Mouse (Mus musculus) retina, postnatal 7 days (tissue): ENCODE results near the gene Mpped1.

Experiments
- DNase-seq: peaks from one replicate; pipeline ENCODE4 v3.0.0-alpha.2; 2012; ENCODE audit warnings: low read depth, low spot score

Mpped1 gene

GRCm38 (mm10) chr15:83789046-83789445 lies 9.8 kb downstream of the Mpped1 start:
- no peak for DNase-seq

- no peak for DNase-seq
Measured at GRCm38 (mm10) chr15:83796924-83797323, 17.7 kb downstream of the Mpped1 start.

- DNase-seq, result no peak
Measured at GRCm38 (mm10) chr15:83798964-83799363, 19.7 kb downstream of the Mpped1 start.

- no peak for DNase-seq
Measured at GRCm38 (mm10) chr15:83801011-83801410, 21.7 kb downstream of the Mpped1 start.

- DNase-seq, result no peak
Measured at GRCm38 (mm10) chr15:83814106-83814505, 34.8 kb downstream of the Mpped1 start.

- no peak for DNase-seq
Measured at GRCm38 (mm10) chr15:83828011-83828410, 48.7 kb downstream of the Mpped1 start.

GRCm38 (mm10) chr15:83829226-83829625 lies 50.0 kb downstream of the Mpped1 start:
- DNase-seq, result no peak

GRCm38 (mm10) chr15:83832265-83832664 lies 53.0 kb downstream of the Mpped1 start:
- no peak for DNase-seq

- no peak for DNase-seq
Measured at GRCm38 (mm10) chr15:83840950-83841719, 61.9 kb downstream of the Mpped1 start.

- DNase-seq, result no peak
Measured at GRCm38 (mm10) chr15:83842419-83842818, 63.2 kb downstream of the Mpped1 start.

GRCm38 (mm10) chr15:83842915-83843789 lies 63.9 kb downstream of the Mpped1 start:
- no peak for DNase-seq

GRCm38 (mm10) chr15:83845734-83846133 lies 66.5 kb downstream of the Mpped1 start:
- no peak for DNase-seq

GRCm38 (mm10) chr15:83846592-83846991 lies 67.3 kb downstream of the Mpped1 start:
- no peak for DNase-seq

- no peak for DNase-seq
Measured at GRCm38 (mm10) chr15:83847512-83847911, 68.2 kb downstream of the Mpped1 start.

- DNase-seq, result no peak
Measured at GRCm38 (mm10) chr15:83848193-83848592, 68.9 kb downstream of the Mpped1 start.

GRCm38 (mm10) chr15:83853400-83853811 lies 74.1 kb downstream of the Mpped1 start:
- no peak for DNase-seq

- DNase-seq, result peak; percentile 40
Measured at GRCm38 (mm10) chr15:83857129-83857528, 77.9 kb downstream of the Mpped1 start.

- no peak for DNase-seq
Measured at GRCm38 (mm10) chr15:83865626-83866025, 86.4 kb downstream of the Mpped1 start.

GRCm38 (mm10) chr15:83870936-83871335 lies 91.7 kb downstream of the Mpped1 start:
- no peak for DNase-seq

- no peak for DNase-seq
Measured at GRCm38 (mm10) chr15:83877155-83877866, 98.0 kb downstream of the Mpped1 start.

- no peak for DNase-seq
Measured at GRCm38 (mm10) chr15:83877898-83878297, 98.6 kb downstream of the Mpped1 start.

- DNase-seq, result no peak
Measured at GRCm38 (mm10) chr15:83879845-83880244, 100.6 kb downstream of the Mpped1 start.
